Mouse (Mus musculus) ZHBTc4 (cell line): ENCODE measurements around the gene Dio1.

Source experiments
- DNase-seq: peaks from one replicate; pipeline ENCODE4 v3.0.0-alpha.2; 2011; ENCODE audit warnings: low read depth, low spot score

Gene Dio1

GRCm38 (mm10) chr4:107300902-107301555 is 5.9 kb downstream of the Dio1 start:
- no peak for DNase-seq

GRCm38 (mm10) chr4:107300371-107300770 is 6.6 kb downstream of the Dio1 start:
- no peak for DNase-seq

GRCm38 (mm10) chr4:107299779-107300340 is 7.1 kb downstream of the Dio1 start:
- DNase-seq: no peak

GRCm38 (mm10) chr4:107298071-107298606 is 8.8 kb downstream of the Dio1 start:
- no peak for DNase-seq

- DNase-seq: no peak
Measured at GRCm38 (mm10) chr4:107292273-107292662, 14.7 kb downstream of the Dio1 start.

GRCm38 (mm10) chr4:107291611-107292272 is 15.2 kb downstream of the Dio1 start:
- DNase-seq: no peak

GRCm38 (mm10) chr4:107287517-107287916 is 19.5 kb downstream of the Dio1 start:
- DNase-seq: no peak

GRCm38 (mm10) chr4:107286386-107286785 is 20.6 kb downstream of the Dio1 start:
- DNase-seq: no peak

- DNase-seq: no peak
Measured at GRCm38 (mm10) chr4:107285446-107286200, 21.3 kb downstream of the Dio1 start.

- DNase-seq: peak; percentile 41
Measured at GRCm38 (mm10) chr4:107280843-107281475, 26.0 kb downstream of the Dio1 start.

GRCm38 (mm10) chr4:107278188-107278707 is 28.7 kb downstream of the Dio1 start:
- DNase-seq: peak; percentile 14

GRCm38 (mm10) chr4:107274511-107274910 is 32.5 kb downstream of the Dio1 start:
- no peak for DNase-seq

- no peak for DNase-seq
Measured at GRCm38 (mm10) chr4:107273683-107274082, 33.3 kb downstream of the Dio1 start.

- DNase-seq: no peak
Measured at GRCm38 (mm10) chr4:107260001-107260400, 47.0 kb downstream of the Dio1 start.

- no peak for DNase-seq
Measured at GRCm38 (mm10) chr4:107254414-107254813, 52.6 kb downstream of the Dio1 start.

- peak; percentile 98 for DNase-seq
Measured at GRCm38 (mm10) chr4:107253125-107254091, 53.6 kb downstream of the Dio1 start, which contains the start of the genes Lrrc42 and Hspb11. Gene Lrrc42 (minus strand): TSS chr4:107253532. Gene Hspb11 (plus strand): TSS chr4:107253593.

GRCm38 (mm10) chr4:107252522-107252921 is 54.4 kb downstream of the Dio1 start:
- DNase-seq: peak; percentile 6

GRCm38 (mm10) chr4:107250494-107250893 is 56.5 kb downstream of the Dio1 start:
- peak; percentile 49 for DNase-seq

- no peak for DNase-seq
Measured at GRCm38 (mm10) chr4:107249471-107249870, 57.5 kb downstream of the Dio1 start.

- DNase-seq: no peak
Measured at GRCm38 (mm10) chr4:107248061-107248460, 58.9 kb downstream of the Dio1 start.
